Mouse (Mus musculus): ENCODE results near the gene H1foo. TPM values are rescaled to one million over a fixed set of nuclear protein-coding genes. Genes with fewer than 3 reads are reported as not detected.

The H1foo gene
- polyA plus RNA-seq, 1 experiment from 2014 or later: not detected

DNA sequence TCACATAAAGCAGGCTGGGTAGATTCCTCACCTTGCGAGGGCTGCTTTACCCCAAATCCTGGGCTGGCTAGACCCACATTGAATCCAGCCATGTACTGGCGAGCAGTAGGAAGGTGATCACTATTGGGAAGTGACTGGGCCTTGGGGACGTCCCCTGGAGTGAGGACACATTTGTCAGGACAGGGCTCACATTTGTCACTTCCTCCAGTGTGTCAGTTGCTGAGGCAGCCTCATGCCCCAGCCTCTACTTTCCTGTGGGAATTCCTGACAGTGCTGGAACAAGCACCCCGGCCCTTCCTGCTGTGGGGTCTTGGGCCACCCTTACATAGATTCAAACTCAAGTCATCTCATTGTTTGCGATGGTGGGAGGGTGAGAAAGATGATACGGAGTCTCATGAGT lies 33.0 kb upstream of the H1foo start:
- Histone ChIP-seq H3K4me1 (peaks cover 90% of the 10 kb centered on the region), H3K27me3 (ENCODE audit: insufficient read depth, poor library complexity, severe bottlenecking) (no peaks in the 10 kb centered on the region), H3K9me3 (no peaks in the 10 kb centered on the region), H3K4me3 (no peak overlapping the region), H3K36me3 (peaks cover 6% of the 10 kb centered on the region; the same call in 1 of the 2 replicates), H3K27ac (peak overlapping the region; percentile 75)
- WGBS: 49% methylated on average over 6 of the region's 6 CpGs
- no peak for DNase-seq (ENCODE audit: low spot score)

DNA sequence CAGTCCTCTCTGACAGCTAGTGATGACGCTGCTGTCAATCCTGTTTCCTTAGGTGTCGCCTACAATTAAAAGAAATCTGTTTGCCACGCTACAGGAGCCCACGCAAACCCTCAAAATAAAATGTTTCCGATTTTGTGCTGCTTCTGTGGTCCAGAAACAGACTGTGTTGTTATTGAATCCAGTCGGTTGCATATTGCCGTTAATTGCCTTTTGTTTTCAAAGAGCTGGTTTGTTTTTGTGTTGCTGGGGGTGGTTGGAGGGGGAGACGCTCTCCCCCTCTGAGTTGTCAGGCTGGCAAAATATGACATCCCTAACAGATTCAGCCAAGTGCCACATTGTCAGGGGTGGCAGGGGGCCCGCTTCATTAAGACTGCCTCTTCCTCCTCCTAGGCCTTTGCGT lies 31.3 kb upstream of the H1foo start:
- Histone ChIP-seq H3K9me3 (no peaks in the 10 kb centered on the region), H3K27me3 (ENCODE audit: insufficient read depth, poor library complexity, severe bottlenecking) (no peaks in the 10 kb centered on the region), H3K27ac (peak overlapping the region; percentile 87; the same call in 1 of the 2 replicates), H3K4me3 (no peak overlapping the region), H3K4me1 (peaks cover 88% of the 10 kb centered on the region), H3K36me3 (peaks cover 4% of the 10 kb centered on the region; the same call in 1 of the 2 replicates)
- WGBS: 86% methylated on average over 10 of the region's 10 CpGs
- DNase-seq (ENCODE audit: low spot score): no peak

DNA sequence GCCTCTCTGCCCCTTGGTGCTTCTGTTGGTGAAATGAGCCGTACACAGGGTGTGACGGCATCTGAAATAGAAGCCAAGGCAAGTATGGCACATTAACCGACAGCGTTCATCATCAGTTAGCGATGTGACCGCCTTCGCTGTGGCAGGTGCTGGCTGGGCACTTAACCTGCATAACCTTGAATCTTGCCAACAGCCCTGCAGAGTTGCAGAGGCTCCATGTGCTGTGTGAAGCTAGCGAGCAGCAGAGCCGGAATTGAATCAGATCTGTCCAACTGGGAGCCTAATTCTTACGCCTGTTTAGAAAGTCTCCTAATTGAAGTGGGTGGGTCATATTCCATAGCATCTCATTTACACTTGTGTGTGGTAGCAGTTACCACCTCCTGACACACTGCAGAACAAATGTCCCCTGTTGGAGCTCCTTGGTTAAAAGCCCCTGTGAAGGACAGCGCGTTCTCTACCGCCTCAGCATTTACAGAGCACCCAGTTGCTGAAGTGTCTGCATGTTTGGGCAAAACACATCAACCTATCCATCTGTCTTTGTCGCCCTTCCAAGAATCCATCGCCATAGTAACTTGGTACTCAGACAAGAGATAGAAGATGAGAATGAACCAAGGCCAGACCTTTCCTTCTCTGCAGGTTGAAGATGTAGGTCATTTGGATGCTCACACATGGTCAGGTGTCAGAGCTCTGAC lies 30.1 kb upstream of the H1foo start:
- Histone ChIP-seq H3K27me3 (ENCODE audit: insufficient read depth, poor library complexity, severe bottlenecking) (no peaks in the 10 kb centered on the region), H3K36me3 (peaks cover 7% of the 10 kb centered on the region; the same call in 1 of the 2 replicates), H3K9me3 (no peaks in the 10 kb centered on the region), H3K27ac (peak overlapping the region; percentile 87), H3K4me1 (peaks cover 83% of the 10 kb centered on the region), H3K4me3 (no peak overlapping the region)
- no peak for DNase-seq (ENCODE audit: low spot score)
- WGBS: 84% methylated on average over 15 of the region's 15 CpGs

DNA sequence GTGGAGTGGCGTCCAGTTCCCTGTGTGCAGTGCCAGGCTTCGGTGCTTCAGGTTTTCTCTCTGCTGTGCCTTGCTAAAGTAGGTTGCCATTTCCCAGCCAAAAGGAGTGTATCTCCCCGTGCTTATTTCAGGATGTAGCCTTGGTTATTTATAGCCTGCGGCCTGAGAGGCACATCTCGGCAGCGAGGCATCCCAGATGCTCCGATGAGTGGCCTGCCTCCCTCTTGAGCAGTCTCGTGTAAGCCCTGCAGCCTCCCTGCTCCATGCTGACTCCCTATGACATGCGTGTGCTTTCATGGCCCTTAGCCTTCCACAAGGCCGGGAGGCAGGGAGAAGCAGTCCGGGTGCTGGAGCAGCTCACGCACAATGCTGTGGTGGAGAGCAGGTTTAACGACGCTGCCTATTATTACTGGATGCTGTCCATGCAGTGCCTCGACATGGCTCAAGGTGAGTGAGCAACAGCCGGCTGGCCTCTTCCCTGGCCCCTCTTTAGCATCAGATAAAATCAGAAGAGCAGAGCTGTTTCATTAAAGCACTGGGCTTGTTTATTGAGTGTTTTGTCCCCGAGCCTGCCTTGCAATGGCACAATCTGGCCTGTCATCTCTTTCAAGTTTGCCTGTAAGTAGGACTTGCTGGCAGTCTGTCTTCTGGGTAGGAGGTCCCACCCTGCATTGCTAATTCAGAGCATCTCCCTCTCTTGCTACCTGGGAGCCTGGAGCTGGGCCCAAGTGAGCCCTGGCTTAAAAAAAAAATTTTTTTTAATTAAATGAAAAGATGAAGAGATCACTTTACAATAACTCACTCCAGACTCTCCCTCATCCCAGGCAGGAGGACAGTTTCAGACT lies 28.9 kb upstream of the H1foo start:
- Histone ChIP-seq H3K27me3 (ENCODE audit: insufficient read depth, poor library complexity, severe bottlenecking) (no peaks in the 10 kb centered on the region), H3K4me3 (peak overlapping the region; percentile 31), H3K9me3 (no peaks in the 10 kb centered on the region), H3K27ac (peak overlapping the region; percentile 87), H3K36me3 (peaks cover 12% of the 10 kb centered on the region; the same call in 1 of the 2 replicates), H3K4me1 (peaks cover 83% of the 10 kb centered on the region)
- no peak for DNase-seq (ENCODE audit: low spot score)
- WGBS: 29% methylated on average over 17 of the region's 17 CpGs

DNA sequence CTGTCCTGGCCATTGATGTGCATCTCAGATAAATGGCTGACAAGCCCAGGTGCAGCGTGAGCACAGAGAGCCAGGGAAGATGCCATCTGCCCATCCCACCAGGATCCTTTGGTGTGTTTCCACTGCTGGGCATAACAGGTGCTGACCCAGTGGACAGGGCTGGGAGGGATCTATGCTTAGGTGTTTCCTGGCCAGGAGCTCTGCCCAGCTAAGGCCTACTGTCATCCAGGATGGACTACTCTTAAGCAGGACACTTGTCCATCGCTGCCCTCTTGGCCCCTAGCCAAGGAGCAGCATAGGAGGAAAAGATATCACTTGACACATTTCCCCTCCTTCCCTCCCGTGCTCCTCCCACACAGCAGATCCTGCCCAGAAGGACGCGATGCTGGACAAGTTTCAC lies 28.1 kb upstream of the H1foo start:
- H3K27me3 ChIP-seq (ENCODE audit: insufficient read depth, poor library complexity, severe bottlenecking): no peaks in the 10 kb centered on the region
- no peak for DNase-seq (ENCODE audit: low spot score)
- H3K36me3 ChIP-seq: peaks cover 12% of the 10 kb centered on the region; the same call in 1 of the 2 replicates
- H3K9me3 ChIP-seq: no peaks in the 10 kb centered on the region
- H3K4me1 ChIP-seq: peaks cover 75% of the 10 kb centered on the region
- no peak overlapping the region for H3K4me3 ChIP-seq
- peak overlapping the region; percentile 87 for H3K27ac ChIP-seq
- WGBS: 51% methylated on average over 5 of the region's 5 CpGs

DNA sequence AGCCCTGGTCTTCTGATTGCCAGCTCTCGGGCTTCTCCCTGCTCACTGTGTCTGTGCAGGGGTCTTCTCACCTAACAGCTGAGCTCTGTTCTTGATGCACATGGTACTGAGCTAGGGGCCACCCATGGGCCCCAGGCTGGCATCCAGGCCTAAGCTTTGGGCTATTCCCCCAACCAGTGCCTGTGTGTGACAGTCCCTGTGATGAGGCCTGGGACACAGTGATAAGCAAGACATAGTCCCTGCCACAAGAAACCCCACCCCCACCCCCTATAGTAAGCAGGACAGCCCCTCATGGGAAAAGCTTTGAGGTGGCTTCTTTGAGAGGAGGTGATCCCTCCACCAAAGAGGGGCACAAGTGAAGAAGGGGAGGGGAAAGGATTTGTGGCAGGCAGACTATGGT lies 26.1 kb upstream of the H1foo start:
- Histone ChIP-seq H3K4me3 (no peak overlapping the region), H3K27ac (peak overlapping the region; percentile 33; the same call in 1 of the 2 replicates), H3K4me1 (peaks cover 66% of the 10 kb centered on the region), H3K36me3 (peaks cover 12% of the 10 kb centered on the region; the same call in 1 of the 2 replicates), H3K9me3 (no peaks in the 10 kb centered on the region), H3K27me3 (ENCODE audit: insufficient read depth, poor library complexity, severe bottlenecking) (no peaks in the 10 kb centered on the region)
- DNase-seq (ENCODE audit: low spot score): no peak
- WGBS: 89% methylated on average over 1 of the region's 1 CpGs

DNA sequence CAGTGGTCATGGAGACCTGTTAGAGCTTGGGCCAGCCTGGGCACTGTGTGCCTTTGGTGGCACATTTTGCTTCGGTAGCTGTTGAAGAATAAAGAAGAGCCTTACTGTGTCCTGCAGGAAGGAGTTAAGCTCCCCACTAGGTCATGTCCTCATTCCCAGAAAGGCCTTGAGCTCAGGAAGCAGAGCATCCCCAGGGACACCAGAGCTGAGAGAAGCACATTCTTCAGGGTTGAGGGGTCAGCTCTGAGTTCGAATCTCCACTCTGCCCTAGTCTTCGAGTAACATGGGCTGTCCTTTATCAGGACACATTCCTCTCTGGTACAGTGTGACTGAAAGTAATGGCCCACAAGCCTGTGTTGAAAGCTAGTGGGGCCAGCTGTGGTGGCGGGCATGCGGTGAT lies 24.9 kb upstream of the H1foo start:
- Histone ChIP-seq H3K36me3 (peaks cover 12% of the 10 kb centered on the region; the same call in 1 of the 2 replicates), H3K27me3 (ENCODE audit: insufficient read depth, poor library complexity, severe bottlenecking) (no peaks in the 10 kb centered on the region), H3K9me3 (no peaks in the 10 kb centered on the region), H3K27ac (peak overlapping the region; percentile 25), H3K4me3 (no peak overlapping the region), H3K4me1 (peaks cover 66% of the 10 kb centered on the region)
- DNase-seq (ENCODE audit: low spot score): no peak
- WGBS: 85% methylated on average over 5 of the region's 5 CpGs

DNA sequence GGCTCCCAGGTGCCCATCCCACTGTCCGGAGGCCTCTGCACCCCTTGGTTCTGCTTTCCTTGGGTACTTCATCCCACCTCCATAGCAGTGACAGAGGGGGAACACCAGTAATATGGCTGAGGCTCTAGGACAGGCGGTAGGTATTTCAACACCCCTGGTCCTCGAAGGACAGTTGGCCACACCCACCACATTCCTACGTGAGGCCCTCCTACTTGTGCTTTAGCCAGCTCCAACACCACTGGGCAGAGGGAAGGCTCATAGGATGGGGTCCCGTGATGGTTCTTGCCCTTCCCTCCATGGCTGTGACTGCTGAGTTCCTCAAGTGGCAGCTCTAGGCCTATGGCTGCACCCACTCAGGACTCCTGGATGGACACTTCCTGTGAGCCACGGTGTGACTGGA lies 19.9 kb upstream of the H1foo start:
- H3K4me3 ChIP-seq: no peak overlapping the region
- 29% methylated on average over 6 of the region's 6 CpGs for WGBS
- H3K27me3 ChIP-seq (ENCODE audit: insufficient read depth, poor library complexity, severe bottlenecking): no peaks in the 10 kb centered on the region
- no peaks in the 10 kb centered on the region for H3K9me3 ChIP-seq
- H3K36me3 ChIP-seq: 0 out of 2 replicates have a peak, but pooled peaks cover 4% of the 10 kb centered on the region
- peaks cover 66% of the 10 kb centered on the region for H3K4me1 ChIP-seq
- peak overlapping the region; percentile 78 for H3K27ac ChIP-seq
- no peak for DNase-seq (ENCODE audit: low spot score)

DNA sequence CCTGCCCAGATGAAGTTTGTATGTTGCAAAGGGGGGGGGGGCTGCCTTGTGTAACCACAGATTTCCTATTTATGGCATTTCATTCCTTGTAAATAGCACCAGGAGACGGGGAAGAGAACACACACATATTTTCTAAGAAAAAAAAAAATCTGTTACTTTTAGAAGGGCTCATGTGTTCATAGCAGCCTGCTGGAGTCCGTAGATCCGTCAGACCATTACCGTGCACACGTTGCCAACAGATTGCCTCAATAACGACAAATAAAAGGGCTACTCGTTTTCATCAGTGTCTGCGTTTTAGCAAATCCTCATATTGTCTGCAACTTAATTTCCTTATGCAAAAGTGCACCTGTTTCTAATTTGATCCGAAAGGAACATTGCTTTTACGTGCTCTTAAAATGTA lies 18.3 kb upstream of the H1foo start:
- peaks cover 73% of the 10 kb centered on the region for H3K4me1 ChIP-seq
- no peak overlapping the region for H3K27ac ChIP-seq
- 87% methylated on average over 10 of the region's 10 CpGs for WGBS
- H3K36me3 ChIP-seq: no peaks in the 10 kb centered on the region
- no peaks in the 10 kb centered on the region for H3K27me3 ChIP-seq (ENCODE audit: insufficient read depth, poor library complexity, severe bottlenecking)
- no peak overlapping the region for H3K4me3 ChIP-seq
- no peak for DNase-seq (ENCODE audit: low spot score)
- H3K9me3 ChIP-seq: no peaks in the 10 kb centered on the region

DNA sequence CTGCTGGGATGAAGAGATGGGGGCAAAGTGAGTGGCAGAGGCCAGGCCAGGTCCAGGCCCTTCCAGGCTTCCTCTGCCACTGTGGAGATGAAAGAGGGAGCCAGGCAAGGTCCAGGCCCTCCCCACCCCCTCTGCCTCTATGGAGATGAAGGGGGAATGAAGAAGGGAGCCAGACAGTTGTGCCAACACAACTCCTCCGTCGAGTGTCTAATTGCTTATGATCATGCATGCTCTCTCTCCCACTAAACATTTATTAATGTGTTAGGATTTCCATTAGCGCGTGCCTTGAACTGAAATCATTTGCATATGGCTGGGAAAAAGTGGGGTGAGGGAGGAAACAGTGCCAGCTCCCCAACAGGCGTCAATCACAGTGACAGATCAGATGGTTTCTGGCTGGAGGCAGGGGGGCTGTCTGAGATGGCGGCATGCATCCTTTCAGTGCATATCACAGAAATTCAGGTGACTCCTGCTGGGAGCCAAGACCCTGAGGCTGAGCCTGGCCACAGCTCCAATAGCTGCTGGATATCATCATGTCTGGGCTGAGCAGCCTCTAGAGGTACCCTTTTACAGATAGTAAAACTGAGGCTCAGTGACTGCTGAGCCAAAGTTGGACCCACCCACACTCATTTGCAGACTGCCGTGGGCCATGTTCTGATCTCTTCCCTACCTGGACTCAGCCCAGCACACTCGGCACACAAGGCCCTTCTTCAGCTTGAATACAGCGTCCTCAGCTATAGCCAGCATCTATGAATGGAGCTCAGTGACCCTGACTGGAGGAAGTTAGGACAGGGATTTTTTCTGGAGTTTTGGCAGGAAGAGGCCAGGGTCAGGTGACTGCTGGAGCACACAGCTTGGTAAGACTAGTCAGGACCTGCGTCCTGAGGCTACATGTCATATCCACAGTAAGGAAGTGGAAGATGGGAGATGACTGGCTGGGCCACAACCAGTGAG lies 17.2 kb upstream of the H1foo start:
- Histone ChIP-seq H3K36me3 (no peaks in the 10 kb centered on the region), H3K27me3 (ENCODE audit: insufficient read depth, poor library complexity, severe bottlenecking) (no peaks in the 10 kb centered on the region), H3K4me3 (no peak overlapping the region), H3K4me1 (peaks cover 84% of the 10 kb centered on the region), H3K27ac (peak overlapping the region; percentile 19; the same call in 1 of the 2 replicates), H3K9me3 (no peaks in the 10 kb centered on the region)
- no peak for DNase-seq (ENCODE audit: low spot score)
- WGBS: 82% methylated on average over 10 of the region's 10 CpGs

DNA sequence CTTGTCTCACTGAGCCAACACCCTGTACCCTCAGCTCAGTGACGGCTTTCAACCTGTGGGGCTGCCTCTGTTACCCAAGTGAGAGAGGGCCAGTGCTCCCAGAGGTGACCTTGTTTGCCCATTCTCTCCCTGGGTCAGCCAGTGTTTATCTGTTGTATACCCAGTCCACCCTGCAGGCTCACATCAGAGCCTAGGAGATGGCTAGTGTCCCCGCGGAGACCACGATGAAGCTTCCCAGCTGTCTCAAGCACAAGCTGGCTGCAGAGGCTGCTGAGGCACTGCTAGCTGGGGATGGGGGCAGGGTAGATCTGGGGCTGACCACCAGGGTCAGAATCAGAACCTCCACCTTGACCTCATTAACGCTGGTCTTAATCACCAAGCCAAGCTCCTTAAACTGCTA lies 14.7 kb upstream of the H1foo start:
- peaks cover 71% of the 10 kb centered on the region for H3K4me1 ChIP-seq
- H3K9me3 ChIP-seq: no peaks in the 10 kb centered on the region
- H3K36me3 ChIP-seq: no peaks in the 10 kb centered on the region
- no peak for DNase-seq (ENCODE audit: low spot score)
- H3K4me3 ChIP-seq: no peak overlapping the region
- peaks cover 4% of the 10 kb centered on the region; the same call in 1 of the 2 replicates for H3K27me3 ChIP-seq (ENCODE audit: insufficient read depth, poor library complexity, severe bottlenecking)
- H3K27ac ChIP-seq: peak overlapping the region; percentile 72
- WGBS: 31% methylated on average over 5 of the region's 5 CpGs

DNA sequence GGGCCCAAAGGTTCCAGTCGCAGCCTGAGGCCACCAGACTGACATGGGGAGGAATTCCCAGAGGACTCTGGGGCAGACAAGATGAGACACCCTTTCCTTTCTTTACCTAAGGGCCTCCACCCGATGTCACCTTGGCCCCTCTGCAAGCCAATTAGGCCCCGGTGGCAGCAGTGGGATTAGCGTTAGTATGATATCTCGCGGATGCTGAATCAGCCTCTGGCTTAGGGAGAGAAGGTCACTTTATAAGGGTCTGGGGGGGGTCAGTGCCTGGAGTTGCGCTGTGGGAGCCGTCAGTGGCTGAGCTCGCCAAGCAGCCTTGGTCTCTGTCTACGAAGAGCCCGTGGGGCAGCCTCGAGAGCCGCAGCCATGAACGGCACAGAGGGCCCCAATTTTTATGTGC lies 13.1 kb upstream of the H1foo start, which contains the start of gene Rho:
Gene Rho, plus strand, starts transcription at position 110 of the 400 bp plus-strand sequence.
- WGBS: 83% methylated on average over 14 of the region's 14 CpGs
- no peak within 1 kb of the TSS for H3K4me3 ChIP-seq
- no peaks in the 10 kb centered on the region for H3K36me3 ChIP-seq
- peaks cover 66% of the 10 kb centered on the region for H3K4me1 ChIP-seq
- no peak for DNase-seq (ENCODE audit: low spot score)
- peak within 1 kb of the TSS; percentile 47 for H3K27ac ChIP-seq
- peaks cover 4% of the 10 kb centered on the region; the same call in 1 of the 2 replicates for H3K27me3 ChIP-seq (ENCODE audit: insufficient read depth, poor library complexity, severe bottlenecking)
- no peaks in the 10 kb centered on the region for H3K9me3 ChIP-seq

All from heart, embryonic 10.5 days (tissue).